Mouse (Mus musculus): ENCODE results near the gene Arhgef33. TPM values are rescaled to one million over a fixed set of nuclear protein-coding genes. Genes with fewer than 3 reads are reported as not detected.

The Arhgef33 gene
- polyA plus RNA-seq, 1 experiment from 2014 or later: 0.80 TPM

DNA sequence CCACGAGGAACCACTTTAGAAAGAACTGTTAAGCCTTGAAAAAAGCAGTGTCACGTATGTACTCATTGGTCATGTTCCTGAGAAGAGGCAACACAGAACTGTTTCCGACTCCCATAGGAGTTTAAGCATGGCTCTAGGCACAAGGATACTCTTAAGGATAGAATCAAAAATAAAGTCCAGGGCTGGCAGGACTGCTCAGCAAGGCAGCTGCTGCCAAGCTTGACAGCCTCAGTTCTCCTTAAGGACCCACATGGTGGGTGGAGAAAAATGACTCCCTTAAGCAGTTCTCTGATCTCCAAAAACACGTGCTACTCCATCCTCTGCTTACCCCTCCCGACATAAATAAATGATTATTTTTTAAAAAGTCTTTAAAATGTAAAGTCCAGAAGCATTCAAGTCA, 128.5 kb downstream of the Arhgef33 start:
- in situ Hi-C loops (cut with MboI; ENCODE audit: low pct_unique_long_range_greater_than_20kb): no loop called here
- no peaks in the 10 kb centered on the region for H3K27me3 ChIP-seq
- POLR2A ChIA-PET: interaction anchor here (0.6 kb wide), 1 partner anchor 61 kb away, joined by 4 read pairs; no protein-coding TSS in a partner anchor
- DNase-seq (ENCODE audit: low read depth, low spot score) (no peak), ATAC-seq (no peak)
- CTCF ChIA-PET: no interaction called here
- TF ChIP-seq CTCF (IDR thresholded peaks at IDR 0.05): no peak

DNA sequence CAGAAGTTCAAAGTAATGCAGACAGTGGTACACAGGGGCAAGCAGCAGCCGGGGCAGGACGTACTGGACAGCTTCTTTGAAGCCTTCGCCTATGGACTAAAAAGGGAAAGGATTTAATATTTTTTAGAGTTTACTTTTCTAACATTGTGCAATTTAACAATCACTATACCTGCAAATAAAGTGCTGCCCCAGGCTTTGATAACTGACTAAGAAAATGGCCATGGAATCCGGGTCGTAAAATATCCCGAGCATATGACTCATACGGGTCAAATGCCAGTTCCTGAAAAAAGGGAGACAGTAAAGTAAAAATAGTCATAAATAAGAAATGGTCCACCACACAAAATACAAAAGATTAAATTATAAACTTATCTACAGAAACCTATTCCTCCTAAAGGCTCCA, 138.2 kb downstream of the Arhgef33 start:
- ChIA-PET POLR2A (no interaction called here), CTCF (interaction anchor here (0.5 kb wide), 1 partner anchor 112 kb away, joined by 3 read pairs; no protein-coding TSS in a partner anchor)
- TF ChIP-seq CTCF (IDR thresholded peaks at IDR 0.05): no peak
- DNase-seq (ENCODE audit: low read depth, low spot score) (no peak), ATAC-seq (no peak)
- no peaks in the 10 kb centered on the region for H3K27me3 ChIP-seq
- in situ Hi-C loops (cut with MboI; ENCODE audit: low pct_unique_long_range_greater_than_20kb): no loop called here

DNA sequence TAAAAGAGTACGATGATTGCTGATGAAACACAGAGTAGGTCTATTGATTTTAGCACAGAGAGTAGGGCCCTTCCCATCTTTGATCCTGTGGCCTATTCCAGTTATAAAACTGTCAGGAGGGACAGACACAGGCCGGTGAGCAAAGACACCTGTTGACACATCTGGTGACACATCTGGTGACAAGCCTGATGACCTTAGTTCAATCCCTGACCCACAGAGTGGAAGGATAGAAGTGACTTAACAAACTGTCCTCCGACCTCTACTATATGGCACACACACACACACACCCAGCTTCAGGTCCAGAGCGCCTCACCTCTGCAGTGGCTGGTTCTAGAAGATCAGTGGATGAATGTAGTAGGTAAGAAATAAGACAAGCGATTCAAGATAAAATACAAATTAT, 139.3 kb downstream of the Arhgef33 start:
- in situ Hi-C loops (cut with MboI; ENCODE audit: low pct_unique_long_range_greater_than_20kb): no loop called here

More for the DNA sequence above, 139.3 kb downstream of the Arhgef33 start:
- no peaks in the 10 kb centered on the region for H3K27me3 ChIP-seq
- no peak for TF ChIP-seq CTCF (IDR thresholded peaks at IDR 0.05)
- ChIA-PET POLR2A (no interaction called here), CTCF (no interaction called here)
- DNase-seq (ENCODE audit: low read depth, low spot score) (no peak), ATAC-seq (no peak)

Other genes starting within 250 kb of the Arhgef33 start
- 65.9 TPM for gene Hnrnpll, start 245.1 kb upstream of the Arhgef33 start, polyA plus RNA-seq (2021)
- gene Galm, start 179.9 kb upstream of the Arhgef33 start, polyA plus RNA-seq (2021): 45.3 TPM
- 192 TPM for gene Srsf7, start 100.1 kb upstream of the Arhgef33 start, polyA plus RNA-seq (2021)
- gene Ttc39d, start 99.9 kb upstream of the Arhgef33 start, polyA plus RNA-seq (2021): 0.14 TPM
- 16.4 TPM for gene Gemin6, start 83.0 kb upstream of the Arhgef33 start, polyA plus RNA-seq (2021)
- gene Morn2, start 17.2 kb upstream of the Arhgef33 start, polyA plus RNA-seq (2021): 47.2 TPM
- gene Dhx57, start 16.9 kb upstream of the Arhgef33 start, polyA plus RNA-seq (2021): 21.1 TPM
- gene Gm10190, start 66.1 kb downstream of the Arhgef33 start, polyA plus RNA-seq (2021): not detected
- gene Sos1, start 173.0 kb downstream of the Arhgef33 start, polyA plus RNA-seq (2021): 23.2 TPM